Mouse (Mus musculus) adrenal gland, adult 18-20 months (tissue): ENCODE measurements around the gene Nkap. TPM values are rescaled to one million over a fixed set of nuclear protein-coding genes. Genes with fewer than 3 reads are reported as not detected.
A peak's percentile ranks its signal among the peaks of the same experiment; 100 is the strongest.
"Not testable (repeated sequence)": the region's sequence is repeated elsewhere in the genome, so short reads cannot be mapped to it uniquely, and the experiment has no call there.

Source experiments
- DNase-seq, 2 experiments: peaks; one replicate each; pipeline ENCODE4 v3.0.0; 2021 to 2022; ENCODE audit warnings: low spot score in 2 of 2
- total RNA-seq, 2 experiments: library from RNA; stranded (reverse); gene quantifications; 1 replicate in 1 of 2; 2 replicates in 1 of 2; pipeline ENCODE4 v1.2.3; 2021

Nkap gene
- total RNA-seq, 2 experiments from 2014 or later: 10.8 to 15.1 TPM

- DNase-seq: no peak
Observed at GRCm38 (mm10) chrX:37144954-37145353, 18.4 kb downstream of the Nkap start.

- no peak for DNase-seq
Observed at GRCm38 (mm10) chrX:37157839-37158238, 31.2 kb downstream of the Nkap start.

- DNase-seq: no peak
Observed at GRCm38 (mm10) chrX:37161169-37161568, 34.6 kb downstream of the Nkap start.

- no peak for DNase-seq
Observed at GRCm38 (mm10) chrX:37163115-37163514, 36.5 kb downstream of the Nkap start.

GRCm38 (mm10) chrX:37167085-37167484 is 40.5 kb downstream of the Nkap start:
- DNase-seq: peak in 1 of 2 experiments; percentile 26

DNA sequence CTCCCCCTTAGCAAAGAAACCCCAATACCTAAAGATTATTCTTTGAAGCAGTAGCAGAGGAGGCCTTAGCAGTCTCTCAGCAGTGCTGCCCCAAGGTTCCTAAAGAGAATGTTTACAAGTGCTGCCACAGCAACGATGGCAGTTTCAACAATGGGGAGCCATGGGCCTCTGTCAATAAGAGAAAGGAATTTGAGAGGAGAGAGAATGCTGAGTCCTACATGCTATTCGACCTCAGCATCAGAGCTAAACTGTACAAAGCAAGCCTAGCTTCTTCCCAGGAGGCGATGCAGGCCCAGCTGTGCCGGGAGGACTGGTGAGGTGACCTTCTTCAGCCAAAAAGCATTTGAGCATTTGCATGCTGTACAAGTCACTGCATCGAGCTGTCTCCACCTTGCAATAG is 42.1 kb downstream of the Nkap start, which contains the start of gene Akap14:
Gene Akap14, minus strand, starts transcription at position 101 of the 400 bp plus-strand sequence.
- no peak for DNase-seq

DNA sequence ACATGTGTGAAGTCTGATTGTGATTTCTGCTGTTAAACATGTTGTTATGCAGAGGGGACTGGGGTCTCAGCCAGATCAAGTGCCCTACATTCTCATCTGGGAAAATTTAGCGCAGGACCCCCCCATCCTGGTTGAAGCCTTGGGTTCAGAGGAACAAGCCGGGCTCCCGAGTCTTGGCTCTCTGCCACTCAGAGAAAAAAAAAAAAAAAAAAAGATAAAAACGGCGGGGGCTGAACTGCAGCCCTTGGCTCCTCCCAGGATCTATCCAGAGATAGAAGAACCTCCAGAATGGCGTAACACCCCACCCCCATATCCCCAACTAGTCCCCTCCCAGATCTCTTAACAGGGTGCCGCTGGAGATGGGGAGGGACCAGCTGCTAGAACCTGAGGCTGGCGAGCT is 57.8 kb downstream of the Nkap start:
- not testable (repeated sequence) for DNase-seq

DNA sequence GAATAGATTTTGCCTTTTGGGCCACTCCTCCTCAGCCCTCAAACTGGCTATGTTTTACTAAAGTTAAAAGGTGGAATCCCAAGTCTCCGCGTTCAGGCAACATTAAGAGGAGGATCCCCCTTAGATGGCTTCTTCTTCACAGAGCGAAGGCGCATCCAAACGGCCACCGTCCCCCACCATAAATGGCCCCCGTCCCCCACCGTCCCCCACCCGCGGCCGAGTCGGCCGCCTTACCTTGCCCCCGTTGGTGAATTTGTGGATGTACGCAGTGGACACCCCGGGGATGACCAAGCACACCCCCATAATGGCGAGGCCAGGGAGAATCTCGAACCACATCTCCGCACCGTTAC is 64.1 kb downstream of the Nkap start:
- DNase-seq: no peak

GRCm38 (mm10) chrX:37191105-37191743 is 64.6 kb downstream of the Nkap start, which contains the start of the genes Ndufa1 and Rnf113a1:
Gene Ndufa1 (minus strand): TSS chrX:37191163.
Gene Rnf113a1 (plus strand): TSS chrX:37191245.
- peak; percentile 76 to 77 for DNase-seq

- DNase-seq: peak in 1 of 2 experiments; percentile 8
Observed at GRCm38 (mm10) chrX:37191744-37192379, 65.3 kb downstream of the Nkap start.

DNA sequence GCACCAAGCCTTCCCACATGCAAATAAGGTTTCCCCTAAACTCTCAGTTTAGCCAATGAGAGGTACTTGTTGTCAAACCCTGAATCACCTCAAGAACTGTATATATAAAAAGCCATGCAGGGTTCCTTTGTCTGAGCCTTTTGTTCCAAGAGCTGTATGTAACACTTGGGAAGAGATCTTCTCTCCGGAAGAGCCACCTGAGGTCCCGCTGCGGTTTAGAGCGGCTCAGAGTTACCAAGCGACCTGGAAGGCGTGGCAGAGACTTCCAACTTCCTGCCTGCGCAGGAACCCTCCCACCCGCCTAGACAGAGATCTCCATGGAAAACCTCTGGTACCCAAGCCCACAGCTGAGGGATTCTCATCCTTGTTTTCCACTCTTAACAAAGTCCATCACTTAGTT is 72.1 kb downstream of the Nkap start:
- DNase-seq: no peak

Other genes with a start within 250 kb of the Nkap start
- gene Nkrf, start 223.9 kb upstream of the Nkap start, total RNA-seq: 10 to 100 TPM; 11.8 to 13.4 TPM
- gene Sept6, start 135.0 kb upstream of the Nkap start, total RNA-seq: 10 to 100 TPM; 17.2 to 18.5 TPM
- 1 to 10 TPM in 1 of 2 experiments, under 1 TPM in 1; 0.27 to 2.7 TPM for gene Sowahd, start 78.0 kb upstream of the Nkap start, total RNA-seq
- gene Rpl39, start 41.4 kb upstream of the Nkap start, total RNA-seq: 100 to 1,000 TPM; 573 to 575 TPM
- gene Upf3b, start 16.5 kb upstream of the Nkap start, total RNA-seq: 10 to 100 TPM; 12.2 to 15.6 TPM
- gene Akap14, start 42.0 kb downstream of the Nkap start, total RNA-seq: not detected
- gene Ndufa1, start 64.4 kb downstream of the Nkap start, total RNA-seq: 100 to 1,000 TPM; 442 to 644 TPM
- gene Rnf113a1, start 64.5 kb downstream of the Nkap start, total RNA-seq: 1 to 10 TPM; 3.0 to 3.5 TPM
- gene Gm9, start 84.2 kb downstream of the Nkap start, total RNA-seq: not detected
- not detected for gene Rhox1, start 95.5 kb downstream of the Nkap start, total RNA-seq
- not detected for gene Rhox2a, start 118.2 kb downstream of the Nkap start, total RNA-seq
- gene Rhox3a, start 123.1 kb downstream of the Nkap start, total RNA-seq: not detected
- gene Rhox4a, start 138.5 kb downstream of the Nkap start, total RNA-seq: not detected